Mouse (Mus musculus) liver, embryonic 14.5 days (tissue): Measurements from ENCODE around the gene Rap1gds1.

Experiments used
- CTCF ChIP-seq: IDR thresholded peaks from 2 replicates; pipeline ENCODE4 v1.5.1; 2016; ENCODE audit warnings: antibody characterized with exemption, low read depth, control low read depth
- EP300 ChIP-seq: IDR thresholded peaks from 2 replicates; pipeline ENCODE4 v1.6.1; 2016; ENCODE audit warnings: antibody characterized with exemption, low read depth

GRCm38 (mm10) chr3:138926161-138926560, 148.8 kb downstream of the Rap1gds1 start:
- no peak for TF ChIP-seq CTCF
- TF ChIP-seq EP300, result no peak
